Mouse (Mus musculus) forebrain, embryonic 10.5 days (tissue): ENCODE results near the gene Tspan9. TPM values are rescaled to one million over a fixed set of nuclear protein-coding genes. Genes with fewer than 3 reads are reported as not detected.

ENCODE experiments used
- DNase-seq: peaks from one replicate; pipeline ENCODE4 v3.0.0-alpha.2; 2017; ENCODE audit warnings: low spot score; ENCODE audit errors: extremely low spot score
- H3K27ac ChIP-seq: fragments of 300-500 bp; sonication (generic); 2 replicates; pipeline ENCODE4 v1.5.1; 2016; ENCODE audit warnings: mild to moderate bottlenecking
- H3K27me3 ChIP-seq: fragments of 300-500 bp; sonication (generic); 2 replicates; pipeline ENCODE4 v1.6.1; 2016; ENCODE audit warnings: mild to moderate bottlenecking; ENCODE audit not compliant: poor library complexity, severe bottlenecking
- H3K36me3 ChIP-seq: fragments of 300-500 bp; sonication (generic); replicated peaks from 2 replicates; pipeline ENCODE4 v1.6.1; 2016; ENCODE audit warnings: mild to moderate bottlenecking, moderate library complexity
- H3K4me1 ChIP-seq: fragments of 300-500 bp; sonication (generic); 2 replicates; pipeline ENCODE4 v1.6.1; 2016
- H3K4me3 ChIP-seq: fragments of 300-500 bp; sonication (generic); 2 replicates; pipeline ENCODE4 v1.5.1; 2016; ENCODE audit warnings: mild to moderate bottlenecking, moderate library complexity
- H3K9me3 ChIP-seq: fragments of 300-500 bp; sonication (generic); 2 replicates; pipeline ENCODE4 v1.6.1; 2016; ENCODE audit warnings: mild to moderate bottlenecking, moderate library complexity
- WGBS: fragments of 180-500 bp; shearing (Covaris S2); methylation state at CpG from one replicate; pipeline ENCODE4 v1.1.7; 2016; 5-methylcytosine and 5-hydroxymethylcytosine counted together
- polyA plus RNA-seq: library from polyadenylated mRNA; unstranded; fragments of >200 nt; fragmentation: Nextera tagmentation; extraction: Ambion mirVana; gene quantifications from 2 replicates; pipeline ENCODE4 v1.2.1, GENCODE M21; 2016

The Tspan9 gene
- polyA plus RNA-seq, 1 experiment from 2014 or later = 39.4 TPM

DNA sequence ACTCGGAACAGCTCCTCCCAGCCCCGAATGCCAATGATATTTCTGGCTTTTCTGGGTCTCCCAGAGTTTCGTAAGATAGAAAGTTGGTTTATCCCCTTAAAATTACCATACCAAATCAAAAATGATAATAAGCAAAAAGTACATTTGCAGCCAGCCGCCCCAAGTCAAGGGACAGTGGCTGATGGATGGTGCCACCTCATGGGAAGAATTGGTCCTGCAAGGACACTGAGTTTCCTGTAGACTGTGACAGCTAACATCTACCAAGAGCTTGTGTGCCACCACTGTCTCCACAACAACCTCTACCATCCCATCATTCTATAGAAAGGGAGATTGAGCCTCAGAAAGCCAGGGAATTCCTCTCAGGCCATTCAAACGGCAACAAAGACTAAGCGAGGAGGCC lies 2.4 kb upstream of the Tspan9 start:
- peaks cover 28% of the 10 kb centered on the region for H3K4me1 ChIP-seq
- H3K36me3 ChIP-seq = no peaks in the 10 kb centered on the region
- WGBS = 60% methylated on average over 6 of the region's 6 CpGs
- no peaks in the 10 kb centered on the region for H3K9me3 ChIP-seq
- H3K4me3 ChIP-seq = no peak overlapping the region
- H3K27me3 ChIP-seq = peaks cover 29% of the 10 kb centered on the region
- DNase-seq = no peak
- no peak overlapping the region for H3K27ac ChIP-seq

DNA sequence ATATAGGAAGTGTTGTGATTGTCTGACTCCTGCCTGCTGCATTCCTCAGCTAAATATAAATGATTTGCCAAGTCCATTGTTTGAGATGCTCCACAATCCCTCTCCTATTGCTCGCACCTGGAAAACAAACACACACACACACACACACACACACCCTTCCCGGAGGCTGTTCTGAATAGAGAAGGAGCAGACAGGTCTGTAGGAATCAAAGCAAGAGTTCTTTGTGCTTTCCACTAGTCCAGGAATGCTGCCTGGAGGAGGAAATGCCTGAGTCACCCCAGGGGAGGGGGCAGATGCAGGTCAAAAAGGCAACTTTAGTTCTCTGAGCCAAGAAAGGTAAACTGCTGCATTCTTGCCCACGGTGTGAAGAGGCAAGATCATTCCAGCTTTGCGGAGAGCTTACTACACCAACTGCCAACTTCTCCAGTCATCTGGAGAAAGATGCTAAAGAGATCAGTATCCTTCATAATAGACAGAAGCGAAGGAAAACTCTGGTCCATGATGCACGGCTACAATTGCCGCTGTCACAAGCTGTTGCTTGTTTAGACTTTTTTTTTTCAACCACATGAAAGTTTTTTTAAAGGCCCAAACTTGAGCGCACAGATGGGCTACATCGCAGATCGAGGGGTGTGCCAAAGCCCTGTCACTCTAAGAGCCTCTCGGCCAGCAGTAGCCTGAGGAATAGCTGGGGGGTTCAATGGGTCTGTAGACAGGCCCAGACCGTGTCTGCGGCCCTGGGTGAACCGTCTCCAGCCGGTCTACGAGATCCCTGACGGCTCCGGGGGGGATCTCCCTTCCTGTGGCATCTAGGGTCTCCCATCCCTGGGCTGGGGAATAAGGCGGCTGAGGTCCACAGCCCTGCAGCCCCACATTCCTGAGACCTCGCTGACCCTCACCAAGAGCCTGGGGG lies 770 bp downstream of the Tspan9 start:
- Histone ChIP-seq H3K9me3 (no peaks in the 10 kb centered on the region), H3K27ac (peak overlapping the region; percentile 91), H3K36me3 (no peaks in the 10 kb centered on the region), H3K27me3 (peaks cover 29% of the 10 kb centered on the region), H3K4me1 (peaks cover 31% of the 10 kb centered on the region), H3K4me3 (peak overlapping the region; percentile 75)
- 3% methylated on average over 20 of the region's 20 CpGs for WGBS
- peak; percentile 50 for DNase-seq

DNA sequence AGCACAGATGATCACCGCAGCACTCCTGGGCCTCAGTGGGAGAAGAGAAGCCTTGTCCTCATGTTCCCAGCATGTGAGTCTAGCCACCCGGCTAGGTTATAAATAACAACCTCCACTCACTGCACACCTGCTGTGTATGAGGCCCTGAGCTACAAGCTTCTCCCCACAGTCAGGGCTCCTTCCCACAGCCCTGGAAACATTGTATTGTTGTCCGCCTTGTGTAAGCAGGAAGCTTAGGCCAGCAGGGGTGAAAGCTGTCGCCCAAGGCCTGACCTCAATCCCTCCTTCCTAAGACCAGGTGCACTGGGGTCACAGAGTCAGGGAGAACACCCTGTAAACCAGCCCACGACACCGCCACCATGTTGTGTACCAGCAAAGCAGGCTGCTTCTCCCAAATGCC lies 2.7 kb downstream of the Tspan9 start:
- peaks cover 29% of the 10 kb centered on the region for H3K27me3 ChIP-seq
- no peak overlapping the region for H3K4me3 ChIP-seq
- WGBS = 55% methylated on average over 6 of the region's 6 CpGs
- H3K27ac ChIP-seq = no peak overlapping the region
- no peaks in the 10 kb centered on the region for H3K9me3 ChIP-seq
- no peaks in the 10 kb centered on the region for H3K36me3 ChIP-seq
- peaks cover 39% of the 10 kb centered on the region for H3K4me1 ChIP-seq
- DNase-seq = no peak

DNA sequence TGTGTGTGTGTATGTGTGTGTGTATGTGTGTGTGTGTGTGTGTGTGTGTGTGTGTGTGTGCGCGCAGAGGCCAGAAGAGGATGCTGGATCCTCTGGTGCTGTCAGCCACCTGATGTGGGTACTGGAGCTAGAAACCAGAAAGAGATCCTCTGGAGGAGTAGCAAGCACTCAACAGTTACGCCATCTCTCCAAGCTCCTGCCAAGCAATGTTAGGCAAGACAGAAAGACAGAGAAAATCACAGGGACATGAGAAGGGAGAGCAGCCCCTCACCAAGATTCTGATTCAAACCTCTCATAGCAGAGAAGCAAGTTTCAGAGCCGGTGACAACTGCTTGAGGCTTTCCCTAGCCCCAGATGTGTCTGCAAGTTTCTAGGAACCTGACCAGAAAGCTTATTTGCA lies 5.5 kb downstream of the Tspan9 start:
- no peak for DNase-seq
- peaks cover 45% of the 10 kb centered on the region for H3K4me1 ChIP-seq
- no peak overlapping the region for H3K4me3 ChIP-seq
- no peak overlapping the region for H3K27ac ChIP-seq
- no peaks in the 10 kb centered on the region for H3K36me3 ChIP-seq
- no peaks in the 10 kb centered on the region for H3K9me3 ChIP-seq
- H3K27me3 ChIP-seq = peaks cover 12% of the 10 kb centered on the region
- 93% methylated on average over 4 of the region's 4 CpGs for WGBS

DNA sequence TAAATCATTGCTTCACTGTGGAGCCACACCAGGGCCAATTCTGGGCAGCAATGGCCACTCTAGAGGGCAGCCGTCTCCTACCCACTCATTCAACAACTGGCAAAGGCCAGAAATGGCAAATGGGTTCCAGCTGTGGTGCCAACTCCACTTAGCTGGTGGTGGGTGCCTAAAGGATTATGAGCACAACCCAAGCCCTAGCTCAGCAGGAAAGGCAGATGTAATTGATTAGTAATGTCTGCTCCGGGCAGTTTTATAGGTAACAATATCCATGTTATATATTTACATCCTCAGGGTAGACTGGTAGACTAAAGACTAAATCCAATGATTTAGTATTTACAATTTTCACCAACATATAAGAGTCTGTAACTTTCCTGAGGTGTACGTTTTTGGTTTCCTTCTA lies 6.7 kb downstream of the Tspan9 start:
- DNase-seq = no peak
- WGBS = 85% methylated on average over 3 of the region's 3 CpGs
- Histone ChIP-seq H3K27me3 (peaks cover under 1% of the 10 kb centered on the region; the same call in 1 of the 2 replicates), H3K4me1 (peaks cover 36% of the 10 kb centered on the region), H3K9me3 (no peaks in the 10 kb centered on the region), H3K36me3 (no peaks in the 10 kb centered on the region), H3K4me3 (no peak overlapping the region), H3K27ac (no peak overlapping the region)

DNA sequence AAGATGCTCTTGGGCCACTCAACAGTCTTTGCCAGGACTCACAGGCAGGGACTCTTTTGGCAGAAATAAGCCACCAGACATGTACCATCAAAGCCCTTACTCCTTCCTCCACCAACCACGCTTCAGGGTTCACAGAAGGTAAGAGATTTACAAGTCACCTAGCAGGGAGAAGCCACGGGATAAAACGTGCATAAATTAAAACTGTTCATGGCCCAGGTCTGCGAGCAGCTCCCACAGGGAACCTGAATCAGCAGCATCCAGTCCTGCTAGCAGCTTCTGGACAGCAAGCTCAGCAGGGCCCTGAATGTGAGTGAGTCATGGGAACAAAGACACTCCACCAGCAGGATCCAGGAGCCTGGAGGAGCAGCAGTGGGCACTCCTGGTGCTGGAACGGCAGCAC lies 7.9 kb downstream of the Tspan9 start:
- H3K4me3 ChIP-seq = no peak overlapping the region
- DNase-seq = no peak
- H3K36me3 ChIP-seq = no peaks in the 10 kb centered on the region
- no peaks in the 10 kb centered on the region for H3K27me3 ChIP-seq
- 58% methylated on average over 5 of the region's 5 CpGs for WGBS
- no peak overlapping the region for H3K27ac ChIP-seq
- H3K4me1 ChIP-seq = peaks cover 37% of the 10 kb centered on the region
- no peaks in the 10 kb centered on the region for H3K9me3 ChIP-seq

DNA sequence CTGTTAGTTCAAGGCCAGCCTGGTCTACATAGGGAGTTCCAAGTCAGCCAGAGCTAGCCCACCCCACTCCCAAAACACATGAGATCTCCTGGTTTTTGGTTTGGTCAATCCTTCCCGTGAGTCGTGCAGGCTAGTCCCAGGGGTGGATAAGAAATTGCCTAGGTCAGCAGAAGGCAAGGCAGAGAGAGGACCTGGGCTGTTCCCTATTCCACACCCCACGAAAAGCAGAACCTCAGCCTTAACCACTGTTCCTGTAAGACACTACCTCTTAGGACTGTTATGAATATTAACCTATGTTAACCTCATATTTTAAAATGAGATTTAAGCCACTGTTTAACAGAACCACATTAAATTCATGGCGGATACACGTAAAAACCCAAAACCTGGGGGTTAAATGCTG lies 8.4 kb downstream of the Tspan9 start:
- H3K4me3 ChIP-seq = no peak overlapping the region
- H3K4me1 ChIP-seq = peaks cover 39% of the 10 kb centered on the region
- 79% methylated on average over 5 of the region's 5 CpGs for WGBS
- no peaks in the 10 kb centered on the region for H3K36me3 ChIP-seq
- H3K27me3 ChIP-seq = no peaks in the 10 kb centered on the region
- no peak for DNase-seq
- H3K9me3 ChIP-seq = no peaks in the 10 kb centered on the region
- H3K27ac ChIP-seq = no peak overlapping the region; the same call in 1 of the 2 replicates

DNA sequence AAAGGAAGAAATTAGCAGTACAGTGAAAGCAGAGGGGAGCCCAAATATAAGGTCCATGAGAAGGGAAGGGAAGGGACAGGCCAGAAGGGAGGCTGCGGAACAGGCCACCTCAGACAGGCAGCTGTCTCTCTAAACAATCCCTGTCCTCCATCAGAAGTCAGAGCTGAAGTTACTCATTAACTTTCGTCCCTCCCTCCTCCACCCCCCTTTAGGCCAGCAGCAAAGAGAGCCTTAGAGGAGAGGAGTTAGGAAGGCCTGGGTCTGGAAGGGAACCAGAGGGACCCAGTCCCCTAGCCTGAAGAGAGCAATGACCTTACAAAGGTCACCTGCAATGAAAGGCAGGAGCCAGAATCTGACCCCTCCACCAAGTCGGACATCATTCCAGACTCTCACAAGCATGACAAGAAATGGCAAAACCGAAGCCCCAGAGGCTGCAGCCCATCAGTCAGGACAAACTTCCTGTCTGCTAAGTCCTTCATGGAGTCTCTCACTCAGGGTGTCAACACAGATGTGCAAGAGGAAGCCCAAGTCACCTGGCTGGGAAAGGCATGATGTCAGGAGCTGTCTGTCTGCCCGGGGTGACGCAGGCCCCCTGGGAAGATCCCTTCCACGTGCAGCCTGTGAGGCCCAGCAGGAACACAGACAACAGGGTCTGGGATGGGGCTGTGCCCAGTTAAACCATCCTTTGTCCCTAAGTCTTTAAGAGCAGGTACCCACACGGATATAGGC lies 9.0 kb downstream of the Tspan9 start:
- H3K4me1 ChIP-seq = peaks cover 44% of the 10 kb centered on the region
- 35% methylated on average over 8 of the region's 8 CpGs for WGBS
- no peaks in the 10 kb centered on the region for H3K27me3 ChIP-seq
- H3K36me3 ChIP-seq = no peaks in the 10 kb centered on the region
- no peak for DNase-seq
- no peaks in the 10 kb centered on the region for H3K9me3 ChIP-seq
- no peak overlapping the region for H3K4me3 ChIP-seq
- peak overlapping the region; percentile 42 for H3K27ac ChIP-seq

DNA sequence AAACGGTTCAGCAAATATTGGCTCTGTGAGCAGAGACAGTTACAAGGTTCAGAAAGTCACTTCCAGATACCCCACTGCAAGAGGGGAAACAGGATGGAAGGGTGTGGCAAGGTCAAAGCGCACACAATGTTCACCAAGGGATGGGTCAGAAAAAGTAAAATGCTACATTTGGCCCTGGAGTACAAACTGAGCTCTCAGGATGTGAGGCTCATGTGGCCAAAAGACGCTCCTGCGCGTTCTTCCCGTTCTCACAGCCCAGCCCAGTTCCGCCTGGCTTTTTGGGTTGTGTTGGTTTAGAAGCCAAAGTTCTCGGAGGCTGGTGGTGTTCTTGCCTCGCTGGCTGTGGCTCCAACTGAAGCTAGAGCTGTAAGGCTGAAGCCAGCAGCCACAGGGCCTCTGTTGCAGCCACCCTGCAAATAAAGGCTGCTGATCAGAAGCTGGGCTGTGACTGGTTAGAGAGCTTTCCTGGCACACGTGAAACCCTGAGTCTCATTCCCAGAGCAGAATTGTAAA lies 9.7 kb downstream of the Tspan9 start:
- Histone ChIP-seq H3K27ac (peak overlapping the region; percentile 42), H3K36me3 (no peaks in the 10 kb centered on the region), H3K9me3 (no peaks in the 10 kb centered on the region), H3K4me1 (peaks cover 51% of the 10 kb centered on the region), H3K4me3 (no peak overlapping the region), H3K27me3 (no peaks in the 10 kb centered on the region)
- DNase-seq = no peak
- 68% methylated on average over 10 of the region's 10 CpGs for WGBS

DNA sequence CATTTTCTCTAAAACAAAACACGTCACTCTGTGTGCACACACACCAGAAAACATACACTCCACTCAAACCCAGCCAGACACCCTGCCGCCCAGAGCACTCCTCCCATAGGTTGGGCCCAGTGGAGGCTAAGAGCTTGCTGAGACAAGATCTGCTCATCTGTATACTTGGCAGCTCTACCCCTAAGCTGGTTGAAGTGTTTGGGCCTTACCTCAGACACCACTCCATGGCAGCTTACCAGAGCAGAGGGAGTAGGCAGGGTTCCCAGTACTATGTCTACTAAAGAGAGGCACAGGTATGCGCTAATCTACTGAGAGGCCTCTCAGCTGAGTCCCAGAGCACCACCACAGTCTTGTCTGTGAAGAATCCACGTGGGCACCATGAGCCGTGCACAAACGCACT lies 10.8 kb downstream of the Tspan9 start:
- Histone ChIP-seq H3K4me1 (peaks cover 54% of the 10 kb centered on the region), H3K27me3 (no peaks in the 10 kb centered on the region), H3K4me3 (no peak overlapping the region), H3K36me3 (no peaks in the 10 kb centered on the region), H3K27ac (no peak overlapping the region), H3K9me3 (no peaks in the 10 kb centered on the region)
- no peak for DNase-seq
- 84% methylated on average over 6 of the region's 6 CpGs for WGBS

DNA sequence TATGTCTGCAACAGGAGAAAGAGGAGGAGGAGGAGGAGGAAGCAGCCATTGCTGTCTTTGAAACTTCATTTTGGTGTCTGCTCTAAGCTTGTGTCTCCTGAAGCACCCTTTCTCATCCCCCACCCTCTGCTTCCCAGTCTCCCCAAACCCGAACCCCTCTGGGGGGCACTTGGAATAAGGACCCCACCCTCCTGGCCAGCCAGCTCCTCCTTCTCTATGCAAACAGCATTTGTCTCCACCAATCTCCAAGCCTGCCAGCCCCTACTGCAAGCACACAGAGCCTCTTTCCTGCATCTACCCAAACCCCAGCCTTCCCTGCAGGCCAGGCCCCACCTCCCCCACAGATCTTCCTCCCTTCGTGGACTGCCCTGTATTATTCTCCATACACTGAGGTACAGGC lies 12.0 kb downstream of the Tspan9 start:
- 56% methylated on average over 2 of the region's 2 CpGs for WGBS
- H3K27me3 ChIP-seq = no peaks in the 10 kb centered on the region
- H3K4me1 ChIP-seq = peaks cover 51% of the 10 kb centered on the region
- H3K36me3 ChIP-seq = no peaks in the 10 kb centered on the region
- H3K27ac ChIP-seq = no peak overlapping the region
- H3K9me3 ChIP-seq = no peaks in the 10 kb centered on the region
- no peak for DNase-seq
- no peak overlapping the region for H3K4me3 ChIP-seq

DNA sequence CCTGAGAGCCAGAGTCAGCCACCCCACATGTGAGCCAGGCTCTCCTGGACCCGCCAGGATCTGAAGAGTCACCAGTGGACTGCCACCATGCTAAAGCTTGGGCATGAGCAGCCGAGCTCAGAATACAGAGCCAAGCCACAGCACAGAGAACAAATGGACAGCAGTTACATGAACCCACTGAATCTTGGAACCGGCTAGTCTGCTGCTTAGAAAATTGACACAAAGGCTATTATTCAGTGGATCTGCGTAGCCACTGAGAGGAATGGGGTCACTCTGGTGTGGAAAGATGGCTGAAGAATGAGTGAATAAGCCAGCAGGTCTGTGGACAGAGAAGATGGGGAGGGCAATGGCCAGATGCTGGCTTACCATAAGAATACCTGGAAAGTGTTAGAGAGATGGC lies 12.7 kb downstream of the Tspan9 start:
- H3K4me1 ChIP-seq = peaks cover 46% of the 10 kb centered on the region
- WGBS = 85% methylated on average over 4 of the region's 4 CpGs
- no peak overlapping the region for H3K4me3 ChIP-seq
- H3K27ac ChIP-seq = no peak overlapping the region
- H3K27me3 ChIP-seq = no peaks in the 10 kb centered on the region
- no peaks in the 10 kb centered on the region for H3K9me3 ChIP-seq
- DNase-seq = no peak
- no peaks in the 10 kb centered on the region for H3K36me3 ChIP-seq

DNA sequence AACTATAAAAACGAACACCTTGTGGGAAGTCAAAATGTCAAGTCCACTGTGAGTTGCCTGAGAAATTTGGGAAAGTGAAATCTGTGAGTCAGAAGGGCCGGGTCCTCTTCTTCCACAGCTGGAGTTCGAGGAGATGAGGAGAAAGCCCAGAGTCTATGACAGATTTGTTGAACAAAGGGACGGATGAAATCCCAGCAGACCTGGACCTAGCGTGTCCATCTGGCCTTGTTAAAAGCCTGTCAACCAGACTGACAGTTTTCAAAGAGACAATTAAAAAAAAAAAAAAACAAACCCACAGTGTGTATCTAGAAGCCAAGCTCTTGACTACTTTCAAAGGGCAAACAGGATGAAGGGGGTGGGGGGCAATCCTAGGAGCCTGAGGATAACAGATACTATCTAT lies 14.0 kb downstream of the Tspan9 start:
- no peak for DNase-seq
- H3K4me3 ChIP-seq = no peak overlapping the region
- H3K27ac ChIP-seq = 0 out of 2 replicates have a peak overlapping the region, but pooled peaks have one; percentile 22
- H3K27me3 ChIP-seq = no peaks in the 10 kb centered on the region
- no peaks in the 10 kb centered on the region for H3K9me3 ChIP-seq
- 60% methylated on average over 5 of the region's 5 CpGs for WGBS
- H3K36me3 ChIP-seq = no peaks in the 10 kb centered on the region
- peaks cover 42% of the 10 kb centered on the region for H3K4me1 ChIP-seq
